Mouse (Mus musculus): ENCODE data around the gene Map3k7. TPM values are rescaled to one million over a fixed set of nuclear protein-coding genes. Genes with fewer than 3 reads are reported as not detected.

The Map3k7 gene
- polyA plus RNA-seq (2012; ENCODE audit: low replicate concordance) = 4.9 and 6.2 TPM in 2 replicates

DNA sequence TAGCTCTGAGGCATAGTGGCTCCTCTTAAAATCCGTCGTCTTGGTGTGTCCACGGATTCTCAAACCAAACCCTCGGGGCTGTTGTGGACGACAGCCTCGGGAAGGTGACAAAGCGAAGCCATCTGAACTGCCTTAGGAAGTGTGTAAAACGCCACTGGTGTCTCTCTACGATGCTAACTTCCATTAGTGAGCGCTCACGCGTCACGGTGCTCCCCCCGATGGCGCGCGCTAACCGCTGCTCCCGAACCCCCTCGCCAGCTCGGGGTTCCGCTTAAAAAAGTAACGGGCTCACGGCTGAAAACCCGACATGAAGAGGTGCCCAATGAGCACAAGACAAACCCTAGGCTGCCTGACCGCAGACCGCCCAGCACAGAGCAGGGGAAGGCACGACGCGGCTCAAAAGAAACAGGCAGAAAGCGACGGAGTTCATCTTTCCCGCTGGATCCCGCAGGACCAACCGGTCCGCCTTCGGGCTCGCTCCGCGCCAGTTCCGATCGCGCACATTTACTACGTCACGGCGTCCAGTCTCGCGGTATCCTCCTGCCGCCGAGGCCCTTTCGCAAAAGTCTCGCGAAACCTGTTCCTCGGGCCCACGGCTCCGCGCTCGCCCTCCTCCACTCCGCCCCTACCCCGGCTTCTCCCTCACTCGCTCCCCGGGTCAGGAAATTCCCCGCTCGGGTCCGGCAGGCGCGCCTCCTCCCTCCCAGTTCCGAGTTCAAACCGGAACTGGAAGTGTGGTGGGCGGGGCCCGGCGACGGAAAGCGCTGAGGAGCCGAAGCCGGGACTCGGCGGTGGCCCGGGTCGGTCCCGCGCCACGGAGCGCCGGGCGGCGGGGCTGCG lies at the start of gene Map3k7:
Gene Map3k7, plus strand, starts transcription at position 744 of the 840 bp plus-strand sequence.

